Comparison of ENCODE assay signal across 9 mouse cellular contexts in genomic region chr10:39450356-39450755, GRCm38 (mm10).
DNase-seq lines count a peak whose midpoint lies in the region; ATAC-seq and TF ChIP-seq lines count a peak whose summit lies in the region.
"Had no signal": no experiment of that assay in that cellular context is flagged by ENCODE, and none has a peak within 500 bp of the region (broad histone marks: within the 10 kb centered on the region; RNA-seq: fewer than 3 reads in every experiment).

No protein-coding gene starts in this region.

- H3K36me3 ChIP-seq in heart, embryonic 13.5 days = no peaks in the 10 kb centered on the region
- H3K36me3 ChIP-seq in forebrain, embryonic 16.5 days (ENCODE audit: control insufficient read depth, insufficient read depth) = no peaks in the 10 kb centered on the region
- H3K36me3 ChIP-seq in liver, postnatal 0 days (replicated peaks; ENCODE audit: insufficient read depth, low read length) = no peaks in the 10 kb centered on the region
- H3K36me3 ChIP-seq in thymus, adult 2 months (ENCODE audit: control insufficient read depth, insufficient read depth, low read length) = no peaks in the 10 kb centered on the region

- no peak for TF ChIP-seq EP300 in liver, postnatal 0 days (IDR thresholded peaks at IDR 0.05; ENCODE audit: low read depth)

- no peaks in the 10 kb centered on the region for H3K27me3 ChIP-seq in heart, embryonic 13.5 days (replicated peaks)
- no peaks in the 10 kb centered on the region for H3K27me3 ChIP-seq in forebrain, embryonic 16.5 days (replicated peaks; ENCODE audit: control insufficient read depth, insufficient read depth, low read length)
- H3K27me3 ChIP-seq in liver, postnatal 0 days (ENCODE audit: insufficient read depth, low read length) = no peaks in the 10 kb centered on the region
- no peaks in the 10 kb centered on the region for H3K27me3 ChIP-seq in thymus, adult 2 months (ENCODE audit: control insufficient read depth, insufficient read depth, low read length)

- no peak overlapping the region for H3K4me2 ChIP-seq in heart, embryonic 13.5 days
- H3K4me2 ChIP-seq in forebrain, embryonic 16.5 days (ENCODE audit: low read length) = no peak overlapping the region
- 0 out of 2 replicates have a peak overlapping the region, but pooled peaks have one; percentile 9 for H3K4me2 ChIP-seq in liver, postnatal 0 days (ENCODE audit: low read depth, low read length)

- peak overlapping the region; percentile 84 for H3K27ac ChIP-seq in heart, embryonic 13.5 days (replicated peaks)
- peak overlapping the region; percentile 95 for H3K27ac ChIP-seq in bone marrow macrophage, adult 2 months (ENCODE audit: insufficient read depth, low read depth, low read length)
- no peak overlapping the region; the same call in 1 of the 2 replicates for H3K27ac ChIP-seq in forebrain, embryonic 16.5 days (ENCODE audit: low read length)
- H3K27ac ChIP-seq in liver, postnatal 0 days (ENCODE audit: low read depth) = peak overlapping the region; percentile 57
- H3K27ac ChIP-seq in thymus, adult 2 months (ENCODE audit: control insufficient read depth, insufficient read depth, low read length) = no peak overlapping the region

- no peak for TF ChIP-seq POLR2A in bone marrow macrophage, adult 2 months (IDR thresholded peaks at IDR 0.05; ENCODE audit: borderline replicate concordance, low read depth, low read length)
- no peak for TF ChIP-seq POLR2A in thymus, adult 2 months (IDR thresholded peaks at IDR 0.05; ENCODE audit: control insufficient read depth, extremely low read depth, insufficient read depth, low read length, poor library complexity)

- WGBS in heart, embryonic 13.5 days = 52% methylated on average over 8 of the region's 8 CpGs
- 62% methylated on average over 8 of the region's 8 CpGs for WGBS in forebrain, embryonic 16.5 days
- 69% methylated on average over 8 of the region's 8 CpGs for WGBS in liver, postnatal 0 days (ENCODE audit: insufficient replicate concordance)
- 97% methylated on average over 8 of the region's 8 CpGs for WGBS in thymus, adult 2 months

- DNase-seq in heart, adult 9 months (ENCODE audit: low spot score in 2 of 2) = no peak
- DNase-seq in liver, postnatal 0 days = no peak
- no peak for DNase-seq in thymus, adult 2 months
- DNase-seq in urinary bladder, adult 18-20 months (ENCODE audit: low spot score in 2 of 2) = no peak
- no peak for DNase-seq in ovary, postnatal 36 days (ENCODE audit: low spot score)
- DNase-seq: right cerebral cortex, postnatal 14 days had no signal

- no peak for TF ChIP-seq CTCF in bone marrow macrophage, adult 2 months (IDR thresholded peaks at IDR 0.05; ENCODE audit: low read depth, low read length)
- no peak for TF ChIP-seq CTCF in liver, postnatal 0 days (IDR thresholded peaks at IDR 0.05; ENCODE audit: low read depth)
- no peak for TF ChIP-seq CTCF in thymus, adult 2 months (IDR thresholded peaks at IDR 0.05; ENCODE audit: borderline replicate concordance, control insufficient read depth, extremely low read depth, insufficient read depth, low read length, poor library complexity)

- 0 out of 2 replicates have a peak overlapping the region, but pooled peaks have one; percentile 24 for H3K9ac ChIP-seq in heart, embryonic 13.5 days
- no peak overlapping the region for H3K9ac ChIP-seq in forebrain, embryonic 16.5 days (replicated peaks; ENCODE audit: low read depth, low read length)
- no peak overlapping the region for H3K9ac ChIP-seq in liver, postnatal 0 days (replicated peaks)

- H3K4me1 ChIP-seq in heart, embryonic 13.5 days = peaks cover 47% of the 10 kb centered on the region
- H3K4me1 ChIP-seq in bone marrow macrophage, adult 2 months (ENCODE audit: control insufficient read depth, insufficient read depth, low read length) = peaks cover 42% of the 10 kb centered on the region
- H3K4me1 ChIP-seq in forebrain, embryonic 16.5 days (replicated peaks; ENCODE audit: control insufficient read depth, insufficient read depth, low read length) = peaks cover 24% of the 10 kb centered on the region
- peaks cover 5% of the 10 kb centered on the region for H3K4me1 ChIP-seq in liver, postnatal 0 days (ENCODE audit: insufficient read depth)
- H3K4me1 ChIP-seq in thymus, adult 2 months (replicated peaks; ENCODE audit: control insufficient read depth, insufficient read depth, low read length) = peaks cover 8% of the 10 kb centered on the region

- no peak for ATAC-seq in heart, embryonic 13.5 days (ENCODE audit: extremely low read depth, insufficient number of reproducible peaks, low FRiP score, low TSS enrichment)
- ATAC-seq in forebrain, embryonic 16.5 days = peak; percentile 21; the same call in 1 of the 2 replicates
- ATAC-seq in liver, postnatal 0 days = no peak

- H3K9me3 ChIP-seq in heart, embryonic 13.5 days = no peaks in the 10 kb centered on the region
- no peaks in the 10 kb centered on the region for H3K9me3 ChIP-seq in forebrain, embryonic 16.5 days (ENCODE audit: control insufficient read depth, low read length)
- H3K9me3 ChIP-seq in liver, postnatal 0 days (ENCODE audit: low read length) = no peaks in the 10 kb centered on the region

- H3K4me3 ChIP-seq in heart, embryonic 13.5 days = no peak overlapping the region
- peak overlapping the region; percentile 62 for H3K4me3 ChIP-seq in bone marrow macrophage, adult 2 months (ENCODE audit: insufficient read depth, low read length)
- H3K4me3 ChIP-seq in forebrain, embryonic 16.5 days (replicated peaks; ENCODE audit: low read length) = no peak overlapping the region
- no peak overlapping the region for H3K4me3 ChIP-seq in liver, postnatal 0 days (ENCODE audit: low read depth, low read length)
- no peak overlapping the region for H3K4me3 ChIP-seq in thymus, adult 2 months (ENCODE audit: control insufficient read depth, insufficient read depth, low read length)

Comparison
In these comparisons a context has a peak if more than half of its experiments do, and no peak if none do; other contexts are left out.
1. H3K27ac ChIP-seq: peak in heart, embryonic 13.5 days (single experiment), bone marrow macrophage, adult 2 months (single experiment) and liver, postnatal 0 days (single experiment); none in forebrain, embryonic 16.5 days (single experiment) and thymus, adult 2 months (single experiment).